Mouse (Mus musculus): ENCODE measurements around the gene Agk. TPM values are rescaled to one million over a fixed set of nuclear protein-coding genes. Genes with fewer than 3 reads are reported as not detected.
A peak's percentile ranks its signal among the peaks of the same experiment; 100 is the strongest.

The Agk gene
- polyA plus RNA-seq, 1 experiment = 34.7 TPM

DNA sequence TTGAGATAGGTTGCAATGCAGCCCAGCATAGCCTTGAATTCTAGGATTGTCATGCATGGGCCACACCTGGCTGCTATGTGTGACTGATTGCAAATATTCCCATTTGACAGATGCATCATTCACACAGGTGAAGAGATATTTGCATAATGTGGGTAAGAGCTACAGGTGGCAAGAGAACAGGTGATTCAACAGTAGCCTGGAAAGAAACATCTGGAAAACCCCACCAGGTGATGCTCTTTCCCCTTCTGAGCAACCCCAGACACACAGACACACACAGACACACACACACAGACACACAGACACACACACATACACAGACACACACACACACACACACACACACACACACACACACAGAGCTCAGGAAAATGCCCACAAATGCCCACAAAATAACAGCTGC lies 106.8 kb downstream of the Agk start:
- TF ChIP-seq POLR2A (IDR thresholded peaks at IDR 0.05; ENCODE audit: insufficient read depth, low read length) = no peak
- TF ChIP-seq EP300 (IDR thresholded peaks at IDR 0.05; ENCODE audit: insufficient read depth, low read depth, low read length) = no peak
- no peak for TF ChIP-seq CTCF (IDR thresholded peaks at IDR 0.05; ENCODE audit: low read depth, low read length)
- Histone ChIP-seq H3K4me3 (ENCODE audit: low read depth, low read length) (no peak overlapping the region), H3K9ac (ENCODE audit: low read depth, poor library complexity, severe bottlenecking) (no peak overlapping the region)

DNA sequence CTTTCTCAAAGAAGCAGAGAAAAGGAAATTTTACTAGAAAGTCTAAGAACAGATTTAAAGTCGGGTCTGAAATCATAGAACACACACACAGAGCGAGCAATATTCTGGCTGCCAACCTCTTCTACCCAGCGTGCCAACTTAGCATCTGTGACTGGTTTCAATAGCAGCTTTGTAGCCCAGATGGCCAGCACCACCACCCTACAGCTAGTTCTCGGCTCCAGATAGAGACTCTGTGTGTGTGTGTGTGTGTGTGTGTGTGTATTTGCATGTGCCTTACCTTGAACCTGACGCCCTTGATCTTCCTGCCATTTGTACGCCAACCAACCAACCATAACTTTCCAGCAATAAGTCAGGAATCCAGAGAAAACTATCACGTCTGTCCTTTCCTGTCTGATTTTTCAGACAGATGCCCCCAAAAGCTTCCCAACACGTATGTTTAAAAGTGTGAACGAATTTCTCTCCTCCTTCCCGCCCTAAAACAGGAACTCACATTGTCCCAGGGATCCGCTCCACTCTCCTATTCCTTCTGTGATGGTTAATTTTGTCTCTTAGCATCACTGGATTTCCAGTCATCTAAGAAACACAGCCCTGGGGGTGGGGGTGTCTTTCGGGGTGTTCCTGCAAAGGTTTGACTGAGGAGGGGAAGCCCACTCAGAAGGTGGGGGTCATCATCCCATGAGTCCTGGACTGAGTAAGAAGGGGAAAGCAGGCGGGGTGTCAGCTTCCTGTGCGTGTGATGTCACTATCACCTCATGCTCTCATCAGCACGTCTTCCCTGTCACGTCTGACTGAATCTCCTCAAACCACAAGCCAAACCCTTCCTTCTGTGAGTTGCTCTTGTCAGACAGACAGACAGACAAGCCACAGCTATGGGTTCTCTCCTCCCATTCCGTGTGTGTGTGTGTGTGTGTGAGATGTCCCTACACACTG lies 107.6 kb downstream of the Agk start:
- Histone ChIP-seq H3K9ac (ENCODE audit: low read depth, poor library complexity, severe bottlenecking) (no peak overlapping the region), H3K27me3 (ENCODE audit: control insufficient read depth, insufficient read depth, low read length, poor library complexity, severe bottlenecking) (peaks cover 7% of the 10 kb centered on the region), H3K4me3 (ENCODE audit: low read depth, low read length) (no peak overlapping the region), H3K27ac (ENCODE audit: insufficient read depth, low read length) (no peak overlapping the region), H3K36me3 (ENCODE audit: control insufficient read depth, insufficient read depth, low read length, poor library complexity, severe bottlenecking) (no peaks in the 10 kb centered on the region), H3K4me1 (ENCODE audit: control insufficient read depth, insufficient read depth, low read length) (no peaks in the 10 kb centered on the region), H3K9me3 (replicated peaks; ENCODE audit: control insufficient read depth, insufficient read depth, low read length, poor library complexity, severe bottlenecking) (no peaks in the 10 kb centered on the region)
- TF ChIP-seq POLR2A (IDR thresholded peaks at IDR 0.05; ENCODE audit: insufficient read depth, low read length) = no peak
- TF ChIP-seq EP300 (IDR thresholded peaks at IDR 0.05; ENCODE audit: insufficient read depth, low read depth, low read length) = no peak
- TF ChIP-seq CTCF (IDR thresholded peaks at IDR 0.05; ENCODE audit: low read depth, low read length) = no peak

More for the DNA sequence above, 106.8 kb downstream of the Agk start:
- Histone ChIP-seq H3K36me3 (ENCODE audit: control insufficient read depth, insufficient read depth, low read length, poor library complexity, severe bottlenecking) (no peaks in the 10 kb centered on the region), H3K4me1 (ENCODE audit: control insufficient read depth, insufficient read depth, low read length) (no peaks in the 10 kb centered on the region), H3K27ac (ENCODE audit: insufficient read depth, low read length) (no peak overlapping the region), H3K27me3 (ENCODE audit: control insufficient read depth, insufficient read depth, low read length, poor library complexity, severe bottlenecking) (peaks cover 6% of the 10 kb centered on the region; the same call in 1 of the 2 replicates), H3K9me3 (replicated peaks; ENCODE audit: control insufficient read depth, insufficient read depth, low read length, poor library complexity, severe bottlenecking) (no peaks in the 10 kb centered on the region)

DNA sequence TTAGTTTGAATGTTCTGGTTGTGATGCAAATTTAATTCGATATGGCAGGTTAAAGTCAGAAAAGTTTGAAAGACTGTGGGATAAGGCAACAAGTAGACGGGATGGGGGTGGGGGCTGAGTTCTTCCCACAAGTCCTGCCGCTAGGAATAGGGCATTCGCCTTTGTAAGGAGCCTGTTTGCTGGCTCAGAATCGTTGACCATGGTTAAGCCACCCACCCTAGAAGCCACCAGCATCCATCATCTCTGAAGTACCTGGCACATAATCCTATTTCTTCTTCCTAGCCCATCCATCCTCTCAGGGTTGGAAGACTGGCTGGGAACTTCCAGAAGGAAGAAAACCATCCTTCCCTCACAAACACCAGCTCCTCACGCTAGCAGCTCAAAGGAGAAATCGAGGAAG lies 109.7 kb downstream of the Agk start:
- H3K27me3 ChIP-seq (ENCODE audit: control insufficient read depth, insufficient read depth, low read length, poor library complexity, severe bottlenecking) = peaks cover 7% of the 10 kb centered on the region
- H3K4me1 ChIP-seq (ENCODE audit: control insufficient read depth, insufficient read depth, low read length) = no peaks in the 10 kb centered on the region
- H3K36me3 ChIP-seq (ENCODE audit: control insufficient read depth, insufficient read depth, low read length, poor library complexity, severe bottlenecking) = no peaks in the 10 kb centered on the region
- H3K4me3 ChIP-seq (ENCODE audit: low read depth, low read length) = peak overlapping the region; percentile 82
- no peaks in the 10 kb centered on the region for H3K9me3 ChIP-seq (replicated peaks; ENCODE audit: control insufficient read depth, insufficient read depth, low read length, poor library complexity, severe bottlenecking)
- TF ChIP-seq EP300 (IDR thresholded peaks at IDR 0.05; ENCODE audit: insufficient read depth, low read depth, low read length) (no peak), POLR2A (IDR thresholded peaks at IDR 0.05; ENCODE audit: insufficient read depth, low read length) (no peak), CTCF (IDR thresholded peaks at IDR 0.05; ENCODE audit: low read depth, low read length) (no peak)
- no peak overlapping the region for H3K27ac ChIP-seq (ENCODE audit: insufficient read depth, low read length)
- peak overlapping the region; percentile 81 for H3K9ac ChIP-seq (ENCODE audit: low read depth, poor library complexity, severe bottlenecking)

DNA sequence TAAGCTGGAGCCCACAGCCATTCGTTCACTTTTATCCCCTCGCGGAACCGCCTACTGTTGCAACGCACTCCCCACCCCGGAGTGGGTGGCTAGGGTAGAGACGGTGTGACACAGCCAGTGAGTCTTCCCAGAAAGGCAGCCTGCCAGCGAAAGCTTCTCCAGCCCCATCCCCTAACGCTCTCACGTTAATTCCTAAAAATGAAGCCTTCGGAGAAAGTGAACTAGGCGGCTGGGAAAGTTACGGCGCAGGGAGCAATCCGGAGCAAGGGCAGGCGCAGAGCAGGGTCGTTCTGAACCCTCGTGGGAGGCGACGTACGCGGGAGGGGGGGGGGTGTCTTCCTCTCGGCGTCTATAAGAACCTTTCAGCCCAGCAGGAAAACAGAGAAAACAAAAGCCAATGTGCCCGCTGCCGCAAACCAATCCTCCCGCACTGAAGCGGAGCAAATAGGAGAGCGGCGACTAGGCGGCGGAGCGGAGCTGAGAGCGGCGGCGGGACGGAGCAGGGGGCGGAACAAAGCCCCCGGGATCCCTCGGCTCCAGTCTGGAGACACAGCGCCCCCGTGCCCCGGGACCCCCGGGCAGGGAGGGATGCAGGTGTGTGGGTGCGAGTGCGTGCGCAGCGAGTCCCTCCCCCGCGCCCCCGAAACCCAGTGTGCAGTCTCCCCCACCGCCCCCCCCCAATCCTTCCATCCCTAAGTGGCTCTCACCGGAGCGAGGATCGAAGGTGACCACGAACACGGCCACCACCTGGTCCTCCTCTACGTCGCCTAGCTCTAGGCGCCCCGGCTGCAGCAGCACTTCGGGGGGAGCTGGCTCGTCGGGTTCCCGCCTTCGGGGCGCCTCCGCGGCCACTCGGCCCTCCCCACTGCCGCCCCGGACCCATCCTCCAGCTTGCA lies 110.4 kb downstream of the Agk start:
- Histone ChIP-seq H3K27me3 (ENCODE audit: control insufficient read depth, insufficient read depth, low read length, poor library complexity, severe bottlenecking) (peaks cover 7% of the 10 kb centered on the region), H3K27ac (ENCODE audit: insufficient read depth, low read length) (no peak overlapping the region), H3K36me3 (ENCODE audit: control insufficient read depth, insufficient read depth, low read length, poor library complexity, severe bottlenecking) (no peaks in the 10 kb centered on the region), H3K4me3 (ENCODE audit: low read depth, low read length) (peak overlapping the region; percentile 82), H3K9ac (ENCODE audit: low read depth, poor library complexity, severe bottlenecking) (peak overlapping the region; percentile 81), H3K4me1 (ENCODE audit: control insufficient read depth, insufficient read depth, low read length) (no peaks in the 10 kb centered on the region), H3K9me3 (replicated peaks; ENCODE audit: control insufficient read depth, insufficient read depth, low read length, poor library complexity, severe bottlenecking) (no peaks in the 10 kb centered on the region)
- no peak for TF ChIP-seq EP300 (IDR thresholded peaks at IDR 0.05; ENCODE audit: insufficient read depth, low read depth, low read length)
- no peak for TF ChIP-seq POLR2A (IDR thresholded peaks at IDR 0.05; ENCODE audit: insufficient read depth, low read length)
- TF ChIP-seq CTCF (IDR thresholded peaks at IDR 0.05; ENCODE audit: low read depth, low read length) = no peak

DNA sequence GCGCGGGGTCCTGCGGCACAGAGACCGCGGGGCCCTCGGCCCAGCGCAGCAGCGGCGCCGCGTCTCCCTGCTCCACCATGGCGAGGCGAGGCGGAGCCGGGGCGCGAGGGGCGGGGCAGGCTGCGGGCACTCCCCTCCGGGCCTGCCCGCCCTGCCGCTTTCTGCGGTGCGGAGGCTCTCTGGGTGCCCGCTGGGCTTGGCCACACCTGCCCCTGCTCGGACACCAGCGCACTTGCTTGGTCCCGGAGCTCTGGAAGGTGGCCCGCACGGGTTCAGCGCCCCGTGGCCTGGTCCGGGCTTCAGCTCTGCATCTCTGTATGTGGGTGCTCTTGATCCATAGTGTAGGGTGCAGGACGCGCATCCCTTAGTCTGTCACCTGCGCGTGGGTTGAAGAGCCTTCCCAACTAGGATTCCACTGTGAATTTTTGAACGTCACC lies 111.1 kb downstream of the Agk start, which contains the start of gene E330009J07Rik:
E330009J07Rik (minus strand) TSS at position 89 of the 437 bp plus-strand sequence.
- H3K4me3 ChIP-seq (ENCODE audit: low read depth, low read length) = peak within 1 kb of the TSS; percentile 82
- H3K4me1 ChIP-seq (ENCODE audit: control insufficient read depth, insufficient read depth, low read length) = no peaks in the 10 kb centered on the region
- H3K27ac ChIP-seq (ENCODE audit: insufficient read depth, low read length) = no peak within 1 kb of the TSS
- H3K9ac ChIP-seq (ENCODE audit: low read depth, poor library complexity, severe bottlenecking) = peak within 1 kb of the TSS; percentile 81
- H3K27me3 ChIP-seq (ENCODE audit: control insufficient read depth, insufficient read depth, low read length, poor library complexity, severe bottlenecking) = peaks cover 7% of the 10 kb centered on the region
- no peaks in the 10 kb centered on the region for H3K36me3 ChIP-seq (ENCODE audit: control insufficient read depth, insufficient read depth, low read length, poor library complexity, severe bottlenecking)
- no peak for TF ChIP-seq EP300 (IDR thresholded peaks at IDR 0.05; ENCODE audit: insufficient read depth, low read depth, low read length)
- no peak for TF ChIP-seq CTCF (IDR thresholded peaks at IDR 0.05; ENCODE audit: low read depth, low read length)
- no peak for TF ChIP-seq POLR2A (IDR thresholded peaks at IDR 0.05; ENCODE audit: insufficient read depth, low read length)
- no peaks in the 10 kb centered on the region for H3K9me3 ChIP-seq (replicated peaks; ENCODE audit: control insufficient read depth, insufficient read depth, low read length, poor library complexity, severe bottlenecking)

Data from ES-Bruce4 (cell line).